Mouse (Mus musculus) thymus, adult 2 months (tissue): Measurements from ENCODE around the gene Tmem221.

Experiments used
- CTCF ChIP-seq: fragments of 200-500 bp; IDR thresholded peaks from 2 replicates; pipeline ENCODE4 v1.5.1; 2012; ENCODE audit warnings: mild to moderate bottlenecking, control low read depth, low read length, moderate library complexity, borderline replicate concordance; ENCODE audit not compliant: control insufficient read depth, poor library complexity, insufficient read depth; ENCODE audit errors: extremely low read depth
- POLR2A ChIP-seq: fragments of 200-500 bp; IDR thresholded peaks from 2 replicates; pipeline ENCODE4 v1.6.1; 2012; ENCODE audit warnings: mild to moderate bottlenecking, low read length, control low read depth, moderate library complexity; ENCODE audit not compliant: control insufficient read depth, poor library complexity, insufficient read depth; ENCODE audit errors: extremely low read depth

DNA sequence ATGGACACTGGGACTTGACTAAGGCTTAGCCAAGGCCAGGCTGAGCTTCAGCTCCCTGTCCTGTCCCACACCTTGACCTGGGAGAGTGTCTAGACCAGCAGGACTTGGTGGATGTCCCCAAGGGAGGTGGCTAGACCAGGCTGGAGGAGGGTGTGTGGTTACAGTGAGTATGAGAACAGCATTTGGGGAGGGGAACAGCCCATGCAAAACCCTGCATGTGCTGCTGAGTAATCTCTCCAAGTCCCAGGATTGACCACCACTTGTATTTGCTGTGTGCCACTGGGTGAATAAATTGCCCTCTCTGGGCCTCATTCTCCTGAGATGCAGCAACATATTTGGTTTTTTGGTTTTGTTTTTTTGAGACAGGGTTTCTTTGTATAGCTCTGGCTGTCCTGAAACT is 39.7 kb upstream of the Tmem221 start:
- TF ChIP-seq CTCF, result no peak
- no peak for TF ChIP-seq POLR2A
